Mouse (Mus musculus) hindbrain, embryonic 14.5 days (tissue): ENCODE measurements at regions not wholly inside any gene's neighbourhood (a gene's known extent, or its start where the extent isn't known, plus 50 kb on each side); places are given as distances from the start of the nearest gene placed in this dataset.

Source experiments
- ATAC-seq: fragments of 200-750 bp; cut with Nextera tagmentation; 2 replicates; pipeline ENCODE4 v1.8.0; 2017; ENCODE audit warnings: moderate number of reproducible peaks, mild to moderate bottlenecking, moderate TSS enrichment, moderate library complexity; ENCODE audit not compliant: low FRiP score
- DNase-seq: peaks from one replicate; pipeline ENCODE4 v3.0.0-alpha.2; 2015; ENCODE audit warnings: low spot score
- H3K27ac ChIP-seq: fragments of 300-500 bp; sonication (generic); 2 replicates; pipeline ENCODE4 v1.5.1; 2014; ENCODE audit warnings: mild to moderate bottlenecking, moderate library complexity
- H3K27me3 ChIP-seq: fragments of 300-500 bp; sonication (generic); 2 replicates; pipeline ENCODE4 v1.6.1; 2014; ENCODE audit warnings: mild to moderate bottlenecking, low read length, mixed read lengths; ENCODE audit not compliant: control insufficient read depth, insufficient read depth
- H3K36me3 ChIP-seq: fragments of 300-500 bp; sonication (generic); replicated peaks from 2 replicates; pipeline ENCODE4 v1.6.1; 2014; ENCODE audit not compliant: control insufficient read depth, insufficient read depth
- H3K4me1 ChIP-seq: fragments of 300-500 bp; sonication (generic); replicated peaks from 2 replicates; pipeline ENCODE4 v1.6.1; 2014; ENCODE audit warnings: antibody characterized with exemption, low read length, mixed read lengths; ENCODE audit not compliant: control insufficient read depth, insufficient read depth
- H3K4me2 ChIP-seq: fragments of 300-500 bp; sonication (generic); replicated peaks from 2 replicates; pipeline ENCODE4 v1.6.1; 2014; ENCODE audit warnings: mild to moderate bottlenecking, moderate library complexity
- H3K4me3 ChIP-seq: fragments of 300-500 bp; sonication (generic); replicated peaks from 2 replicates; pipeline ENCODE4 v1.5.1; 2014; ENCODE audit warnings: mild to moderate bottlenecking, low read length
- H3K9ac ChIP-seq: fragments of 300-500 bp; sonication (generic); 2 replicates; pipeline ENCODE4 v1.6.1; 2014
- H3K9me3 ChIP-seq: fragments of 300-500 bp; sonication (generic); 2 replicates; pipeline ENCODE4 v1.6.1; 2016; ENCODE audit warnings: low read length; ENCODE audit not compliant: control insufficient read depth
- WGBS: fragments of 180-500 bp; shearing (Covaris S2); extraction: QIAGEN DNeasy Blood & Tissue Kit; methylation state at CpG from one replicate; pipeline ENCODE4 v1.1.7; 2014; 5-methylcytosine and 5-hydroxymethylcytosine counted together

GRCm38 (mm10) chr1:169170405-169170804, 360.9 kb downstream of the Nuf2 start:
- DNase-seq (no peak), ATAC-seq (no peak)
- no peaks in the 10 kb centered on the region for H3K4me1 ChIP-seq
- H3K9ac ChIP-seq, result no peak overlapping the region
- H3K4me3 ChIP-seq, result no peak overlapping the region
- H3K27ac ChIP-seq, result no peak overlapping the region
- H3K36me3 ChIP-seq, result no peaks in the 10 kb centered on the region
- no peaks in the 10 kb centered on the region for H3K27me3 ChIP-seq
- WGBS, result 82% methylated on average over 2 of the region's 2 CpGs
- H3K4me2 ChIP-seq, result no peak overlapping the region
- no peaks in the 10 kb centered on the region for H3K9me3 ChIP-seq

- no peak for DNase-seq
- Histone ChIP-seq H3K27me3 (no peaks in the 10 kb centered on the region), H3K4me3 (no peak overlapping the region), H3K27ac (no peak overlapping the region), H3K9ac (no peak overlapping the region), H3K4me2 (no peak overlapping the region), H3K36me3 (no peaks in the 10 kb centered on the region), H3K4me1 (no peaks in the 10 kb centered on the region), H3K9me3 (no peaks in the 10 kb centered on the region)
- no peak for ATAC-seq
- 80% methylated on average over 4 of the region's 4 CpGs for WGBS
Observed at GRCm38 (mm10) chr1:169168033-169168432, 363.2 kb downstream of the Nuf2 start.

GRCm38 (mm10) chr1:169166041-169166850, 365.0 kb downstream of the Nuf2 start:
- 93% methylated on average over 5 of the region's 5 CpGs for WGBS
- H3K36me3 ChIP-seq, result no peaks in the 10 kb centered on the region
- no peak for DNase-seq
- ATAC-seq, result no peak
- no peak overlapping the region for H3K9ac ChIP-seq
- no peak overlapping the region for H3K27ac ChIP-seq
- no peak overlapping the region for H3K4me2 ChIP-seq
- no peak overlapping the region for H3K4me3 ChIP-seq
- H3K9me3 ChIP-seq, result 0 out of 2 replicates have a peak, but pooled peaks cover 7% of the 10 kb centered on the region
- no peaks in the 10 kb centered on the region for H3K27me3 ChIP-seq
- no peaks in the 10 kb centered on the region for H3K4me1 ChIP-seq

GRCm38 (mm10) chr1:169160858-169161257, 370.4 kb downstream of the Nuf2 start:
- no peaks in the 10 kb centered on the region for H3K36me3 ChIP-seq
- H3K4me3 ChIP-seq, result no peak overlapping the region
- DNase-seq (no peak), ATAC-seq (no peak)
- H3K27me3 ChIP-seq, result no peaks in the 10 kb centered on the region
- H3K9ac ChIP-seq, result no peak overlapping the region
- H3K4me1 ChIP-seq, result no peaks in the 10 kb centered on the region
- 74% methylated on average over 6 of the region's 6 CpGs for WGBS
- 0 out of 2 replicates have a peak, but pooled peaks cover 7% of the 10 kb centered on the region for H3K9me3 ChIP-seq
- H3K27ac ChIP-seq, result no peak overlapping the region
- no peak overlapping the region for H3K4me2 ChIP-seq

DNA sequence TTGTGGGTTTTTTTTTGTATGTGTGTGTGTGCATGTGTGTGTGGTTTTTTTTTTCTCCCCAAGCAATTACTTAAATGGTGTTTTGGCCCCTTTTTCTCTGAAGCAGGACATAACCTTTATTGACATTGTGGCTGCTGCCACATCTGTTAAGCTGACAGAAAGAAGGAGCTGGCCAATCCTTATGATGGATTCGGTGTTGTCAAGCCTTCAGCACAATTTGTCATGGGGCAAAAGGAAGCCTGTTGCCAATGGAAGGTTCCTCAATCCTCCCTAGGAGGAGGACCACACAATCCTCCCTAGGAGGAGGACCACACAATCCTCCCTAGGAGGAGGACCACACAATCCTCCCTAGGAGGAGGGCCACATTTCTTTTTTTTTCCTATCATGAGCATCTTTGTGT, 371.0 kb downstream of the Nuf2 start:
- WGBS, result 85% methylated on average over 1 of the region's 1 CpGs
- no peaks in the 10 kb centered on the region for H3K4me1 ChIP-seq
- H3K27ac ChIP-seq, result no peak overlapping the region
- H3K9me3 ChIP-seq, result 0 out of 2 replicates have a peak, but pooled peaks cover 7% of the 10 kb centered on the region
- H3K4me2 ChIP-seq, result no peak overlapping the region
- H3K36me3 ChIP-seq, result no peaks in the 10 kb centered on the region
- no peak for DNase-seq
- ATAC-seq, result no peak
- no peak overlapping the region for H3K4me3 ChIP-seq
- H3K27me3 ChIP-seq, result no peaks in the 10 kb centered on the region
- H3K9ac ChIP-seq, result no peak overlapping the region

- no peak overlapping the region for H3K4me2 ChIP-seq
- 0 out of 2 replicates have a peak, but pooled peaks cover 7% of the 10 kb centered on the region for H3K9me3 ChIP-seq
- H3K27me3 ChIP-seq, result no peaks in the 10 kb centered on the region
- DNase-seq (no peak), ATAC-seq (no peak)
- H3K4me3 ChIP-seq, result no peak overlapping the region
- no peaks in the 10 kb centered on the region for H3K36me3 ChIP-seq
- no peaks in the 10 kb centered on the region for H3K4me1 ChIP-seq
- no peak overlapping the region for H3K27ac ChIP-seq
- H3K9ac ChIP-seq, result no peak overlapping the region
Observed at GRCm38 (mm10) chr1:169159786-169160185, 371.5 kb downstream of the Nuf2 start.

DNA sequence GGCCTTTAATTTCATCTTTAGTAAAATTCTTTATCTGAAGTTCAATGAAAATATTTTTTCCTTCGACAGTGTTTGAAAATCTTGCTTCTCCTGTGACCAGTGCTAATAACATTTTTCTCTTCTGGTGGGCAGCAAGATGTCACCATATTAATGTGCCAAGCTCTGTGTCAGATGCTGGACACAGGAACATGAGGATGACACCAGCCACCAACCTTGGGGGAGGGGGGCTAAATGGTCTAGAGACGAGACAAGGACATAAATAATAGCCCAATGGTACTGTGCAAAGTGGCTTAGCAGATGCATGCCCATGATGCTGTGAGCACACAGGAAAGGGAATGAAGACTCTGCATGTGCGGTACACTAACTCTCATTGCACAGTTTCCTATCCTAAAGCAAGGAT, 373.8 kb downstream of the Nuf2 start:
- no peak overlapping the region for H3K27ac ChIP-seq
- H3K9ac ChIP-seq, result no peak overlapping the region
- H3K27me3 ChIP-seq, result no peaks in the 10 kb centered on the region
- no peaks in the 10 kb centered on the region for H3K36me3 ChIP-seq
- H3K9me3 ChIP-seq, result 0 out of 2 replicates have a peak, but pooled peaks cover 6% of the 10 kb centered on the region
- WGBS, result 86% methylated on average over 3 of the region's 3 CpGs
- H3K4me2 ChIP-seq, result no peak overlapping the region
- no peak overlapping the region for H3K4me3 ChIP-seq
- no peaks in the 10 kb centered on the region for H3K4me1 ChIP-seq
- no peak for ATAC-seq
- no peak for DNase-seq

- no peaks in the 10 kb centered on the region for H3K27me3 ChIP-seq
- DNase-seq (no peak), ATAC-seq (no peak)
- no peak overlapping the region for H3K4me3 ChIP-seq
- no peak overlapping the region for H3K27ac ChIP-seq
- H3K9ac ChIP-seq, result no peak overlapping the region
- WGBS, result 92% methylated on average over 4 of the region's 4 CpGs
- H3K9me3 ChIP-seq, result no peaks in the 10 kb centered on the region
- H3K36me3 ChIP-seq, result no peaks in the 10 kb centered on the region
- H3K4me2 ChIP-seq, result no peak overlapping the region
- H3K4me1 ChIP-seq, result no peaks in the 10 kb centered on the region
Observed at GRCm38 (mm10) chr1:169156875-169157274, 374.4 kb downstream of the Nuf2 start.

- H3K36me3 ChIP-seq, result no peaks in the 10 kb centered on the region
- no peak for DNase-seq
- no peak overlapping the region for H3K4me2 ChIP-seq
- H3K4me1 ChIP-seq, result no peaks in the 10 kb centered on the region
- H3K4me3 ChIP-seq, result no peak overlapping the region
- 83% methylated on average over 14 of the region's 14 CpGs for WGBS
- no peaks in the 10 kb centered on the region for H3K9me3 ChIP-seq
- no peak overlapping the region for H3K27ac ChIP-seq
- no peak overlapping the region for H3K9ac ChIP-seq
- no peaks in the 10 kb centered on the region for H3K27me3 ChIP-seq
- no peak for ATAC-seq
Observed at GRCm38 (mm10) chr1:169155484-169156459, 375.5 kb downstream of the Nuf2 start.
